Mouse (Mus musculus) MEL (cell line): ENCODE data around the gene Abat. TPM values are rescaled to one million over a fixed set of nuclear protein-coding genes. Genes with fewer than 3 reads are reported as not detected.

ENCODE experiments used
- DNase-seq: peaks from one replicate; pipeline ENCODE4 v3.0.0; 2011; ENCODE audit warnings: low read depth, low spot score
- H3K27ac ChIP-seq: 2 replicates; pipeline ENCODE4 v1.5.1; 2012; ENCODE audit warnings: low read depth, mild to moderate bottlenecking, control low read depth, low read length, moderate library complexity; ENCODE audit not compliant: control insufficient read depth
- H3K27me3 ChIP-seq, 2 experiments: fragments of 150-350 bp in 1 of 2; sonication (generic) in 1 of 2; 2 replicates each; pipeline ENCODE4 v1.6.1; 2012; ENCODE audit warnings: low read length in 2 of 2, mild to moderate bottlenecking in 2 of 2, improper control_type of control experiment in 1 of 2, moderate library complexity in 1 of 2; ENCODE audit not compliant: insufficient read depth in 2 of 2, control insufficient read depth in 1 of 2
- H3K36me3 ChIP-seq, 2 experiments: 2 replicates each; pipeline ENCODE4 v1.6.1; 2012 to 2014; ENCODE audit warnings: low read length in 2 of 2, improper control_type of control experiment in 1 of 2, inconsistent platforms in 1 of 2, mild to moderate bottlenecking in 1 of 2; ENCODE audit not compliant: insufficient read depth in 2 of 2, control insufficient read depth in 1 of 2
- H3K4me1 ChIP-seq, 2 experiments: fragments of 150-350 bp in 1 of 2; sonication (generic) in 1 of 2; 2 replicates each; pipeline ENCODE4 v1.6.1; 2012; ENCODE audit warnings: low read length in 2 of 2, improper control_type of control experiment in 1 of 2, mild to moderate bottlenecking in 1 of 2; ENCODE audit not compliant: insufficient read depth in 2 of 2, control insufficient read depth in 1 of 2
- H3K4me3 ChIP-seq, 2 experiments: fragments of 150-350 bp in 1 of 2; sonication (generic) in 1 of 2; 2 replicates each; pipeline ENCODE4 v1.5.1; 2012; ENCODE audit warnings: low read depth in 2 of 2, low read length in 2 of 2, mild to moderate bottlenecking in 2 of 2, moderate library complexity in 2 of 2, control low read depth in 1 of 2, improper control_type of control experiment in 1 of 2; ENCODE audit not compliant: control insufficient read depth in 1 of 2, insufficient read depth in 1 of 2
- H3K79me2 ChIP-seq: 2 replicates; pipeline ENCODE4 v1.6.1; 2012; ENCODE audit warnings: mild to moderate bottlenecking, low read length, moderate library complexity; ENCODE audit not compliant: control insufficient read depth, poor library complexity, insufficient read depth
- H3K9ac ChIP-seq: 2 replicates; pipeline ENCODE4 v1.6.1; 2012; ENCODE audit warnings: low read depth, mild to moderate bottlenecking, control low read depth, low read length, moderate library complexity; ENCODE audit not compliant: control insufficient read depth, poor library complexity, severe bottlenecking
- H3K9me3 ChIP-seq: fragments of 150-350 bp; sonication (generic); replicated peaks from 2 replicates; pipeline ENCODE4 v1.6.1; 2012; ENCODE audit warnings: mild to moderate bottlenecking, low read length, improper control_type of control experiment, moderate library complexity; ENCODE audit not compliant: insufficient read depth
- CHD1 ChIP-seq: IDR thresholded peaks from 2 replicates; pipeline ENCODE4 v1.6.1; 2012; ENCODE audit warnings: low read depth, mild to moderate bottlenecking, inconsistent platforms, low read length, improper control_type of control experiment
- CTCF ChIP-seq, 3 experiments: IDR thresholded peaks in 2 of 3; conservative IDR thresholded peaks in 1 of 3; 2 replicates each; pipeline ENCODE4 v1.5.1; 2011 to 2012; ENCODE audit warnings: low read length in 3 of 3, low read depth in 2 of 3, mild to moderate bottlenecking in 2 of 3, improper control_type of control experiment in 1 of 3, inconsistent platforms in 1 of 3, mixed read lengths in 1 of 3, moderate library complexity in 1 of 3; ENCODE audit not compliant: control insufficient read depth in 1 of 3, insufficient read depth in 1 of 3, poor library complexity in 1 of 3, severe bottlenecking in 1 of 3
- E2F4 ChIP-seq: IDR thresholded peaks from 2 replicates; pipeline ENCODE4 v1.6.1; 2011; ENCODE audit warnings: low read depth, low read length, improper control_type of control experiment, borderline replicate concordance
- ELF1 ChIP-seq: IDR thresholded peaks from 2 replicates; pipeline ENCODE4 v1.6.1; 2014; ENCODE audit warnings: low read depth, mild to moderate bottlenecking, inconsistent platforms, low read length, improper control_type of control experiment, moderate library complexity
- EP300 ChIP-seq, 2 experiments: IDR thresholded peaks; 2 replicates each; pipeline ENCODE4 v1.6.1; 2011; ENCODE audit warnings: improper control_type of control experiment in 2 of 2, low read length in 2 of 2, low read depth in 1 of 2, mild to moderate bottlenecking in 1 of 2
- ETS1 ChIP-seq: IDR thresholded peaks from 2 replicates; pipeline ENCODE4 v1.6.1; 2012; ENCODE audit warnings: low read depth, mild to moderate bottlenecking, inconsistent platforms, low read length, improper control_type of control experiment, moderate library complexity
- GABPA ChIP-seq: IDR thresholded peaks from 2 replicates; pipeline ENCODE4 v1.6.1; 2012; ENCODE audit warnings: low read depth, mild to moderate bottlenecking, inconsistent platforms, low read length, improper control_type of control experiment, moderate library complexity
- GATA1 ChIP-seq: IDR thresholded peaks from 2 replicates; pipeline ENCODE4 v1.6.1; 2011; ENCODE audit warnings: low read depth, low read length, improper control_type of control experiment
- HCFC1 ChIP-seq: IDR thresholded peaks from 2 replicates; pipeline ENCODE4 v1.6.1; 2012; ENCODE audit warnings: low read depth, mild to moderate bottlenecking, inconsistent platforms, low read length, improper control_type of control experiment, moderate library complexity
- JUND ChIP-seq: IDR thresholded peaks from 2 replicates; pipeline ENCODE4 v1.6.1; 2011; ENCODE audit warnings: low read depth, mild to moderate bottlenecking, improper control_type of control experiment, low read length
- MAFK ChIP-seq: IDR thresholded peaks from 2 replicates; pipeline ENCODE4 v1.6.1; 2011; ENCODE audit warnings: low read depth, mild to moderate bottlenecking, low read length, improper control_type of control experiment, borderline replicate concordance
- MAX ChIP-seq: IDR thresholded peaks from 2 replicates; pipeline ENCODE4 v1.6.1; 2011; ENCODE audit warnings: low read length, improper control_type of control experiment
- MEF2A ChIP-seq: IDR thresholded peaks from 2 replicates; pipeline ENCODE4 v1.6.1; 2014; ENCODE audit warnings: low read depth, mild to moderate bottlenecking, inconsistent platforms, low read length, improper control_type of control experiment; ENCODE audit not compliant: poor library complexity, insufficient replicate concordance, severe bottlenecking; ENCODE audit errors: extremely low read depth
- MYB ChIP-seq: IDR thresholded peaks from 2 replicates; pipeline ENCODE4 v1.6.1; 2011; ENCODE audit warnings: mild to moderate bottlenecking, low read depth, low read length, improper control_type of control experiment
- NELFE ChIP-seq: IDR thresholded peaks from 2 replicates; pipeline ENCODE4 v1.6.1; 2011; ENCODE audit warnings: low read depth, low read length, improper control_type of control experiment
- POLR2A ChIP-seq, 2 experiments: IDR thresholded peaks; 2 replicates each; pipeline ENCODE4 v1.6.1; 2011 to 2012; ENCODE audit warnings: low read length in 2 of 2, mild to moderate bottlenecking in 2 of 2, control low read depth in 1 of 2, improper control_type of control experiment in 1 of 2, low read depth in 1 of 2, moderate library complexity in 1 of 2; ENCODE audit not compliant: control insufficient read depth in 1 of 2, insufficient read depth in 1 of 2, poor library complexity in 1 of 2
- SMC3 ChIP-seq: IDR thresholded peaks from 2 replicates; pipeline ENCODE4 v1.6.1; 2011; ENCODE audit warnings: low read depth, low read length, improper control_type of control experiment
- UBTF ChIP-seq: IDR thresholded peaks from 2 replicates; pipeline ENCODE4 v1.6.1; 2012; ENCODE audit warnings: low read depth, mild to moderate bottlenecking, inconsistent platforms, low read length, improper control_type of control experiment, moderate library complexity, borderline replicate concordance; ENCODE audit not compliant: insufficient read depth
- USF1 ChIP-seq: IDR thresholded peaks from 2 replicates; pipeline ENCODE4 v1.6.1; 2014; ENCODE audit warnings: low read depth, mild to moderate bottlenecking, inconsistent platforms, low read length, improper control_type of control experiment, moderate library complexity
- ZMIZ1 ChIP-seq: IDR thresholded peaks from 2 replicates; pipeline ENCODE4 v1.6.1; 2012; ENCODE audit warnings: low read depth, mild to moderate bottlenecking, inconsistent platforms, low read length, improper control_type of control experiment, moderate library complexity
- ZNF384 ChIP-seq: IDR thresholded peaks from 2 replicates; pipeline ENCODE4 v1.6.1; 2012; ENCODE audit warnings: low read depth, mild to moderate bottlenecking, inconsistent platforms, low read length, improper control_type of control experiment
- polyA plus RNA-seq, 2 experiments: library from polyadenylated mRNA; stranded (reverse) in 1 of 2; unstranded in 1 of 2; fragments of >175 nt in 1 of 2; fragments of >200 nt in 1 of 2; gene quantifications; 2 replicates each; pipeline versions ENCODE4 v1.2.1 to v1.2.4; 2012; ENCODE audit warnings: low replicate concordance in 2 of 2, low read depth in 1 of 2; ENCODE audit not compliant: insufficient read length in 2 of 2, insufficient read depth in 1 of 2, missing spikeins in 1 of 2
- total RNA-seq: library from RNA; depleted of rRNA; stranded (reverse); fragments of 300-350 nt; gene quantifications from 2 replicates; pipeline ENCODE4 v1.2.3, GENCODE M21; 2012

Abat gene
- total and polyA plus RNA-seq, 3 experiments = 0.27 to 0.77 TPM; not detected in 1

DNA sequence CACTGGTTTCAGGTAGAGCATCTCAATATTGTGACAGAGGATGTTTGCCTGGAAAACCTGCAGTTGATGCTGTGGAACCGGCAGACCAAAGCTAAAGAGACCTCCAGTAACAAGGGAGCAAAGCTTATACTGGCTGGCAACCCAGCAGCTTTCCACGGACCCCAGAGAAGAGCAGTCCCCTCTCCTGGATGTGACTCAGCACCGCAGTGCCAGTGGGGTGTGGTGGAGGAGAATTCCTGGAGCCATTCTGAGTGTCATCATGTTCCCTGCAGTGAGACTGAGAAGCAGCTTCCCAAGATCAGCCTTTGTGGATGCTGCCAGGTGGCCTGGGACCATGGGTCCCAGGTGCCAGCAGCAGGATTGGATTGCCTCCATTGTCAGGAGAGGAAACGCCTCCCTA is 99.8 kb downstream of the Abat start:
- Histone ChIP-seq H3K27ac (peak overlapping the region; percentile 56), H3K9me3 (no peaks in the 10 kb centered on the region), H3K4me3 (no peak overlapping the region; a peak in 1 of 4 replicates), H3K79me2 (no peaks in the 10 kb centered on the region), H3K4me1 (peaks cover 6 to 33% of the 10 kb centered on the region in 2 experiments), H3K27me3 (no peaks in the 10 kb centered on the region), H3K9ac (no peak overlapping the region), H3K36me3 (peaks cover 0 to 22% of the 10 kb centered on the region in 2 experiments; a peak in 2 of 4 replicates)
- TF ChIP-seq ZMIZ1 (no peak), MEF2A (no peak), GABPA (no peak), ELF1 (no peak), CHD1 (no peak), SMC3 (no peak), CTCF (IDR thresholded peaks at IDR 0.05 in 2 of 3, conservative IDR thresholded peaks at IDR 0.05 in 1 of 3; ENCODE audit: control insufficient read depth in 1 of 3, insufficient read depth in 1 of 3, low read depth in 2 of 3, low read length in 3 of 3, poor library complexity in 1 of 3, severe bottlenecking in 1 of 3) (no peak), E2F4 (no peak), UBTF (no peak), EP300 (IDR thresholded peaks at IDR 0.05; ENCODE audit: low read depth in 1 of 2, low read length in 2 of 2) (no peak), MAX (no peak), MAFK (no peak), NELFE (no peak), ETS1 (no peak), USF1 (no peak)
- no peak for DNase-seq

- Histone ChIP-seq H3K79me2 (no peaks in the 10 kb centered on the region), H3K36me3 (peaks cover 0 to 22% of the 10 kb centered on the region in 2 experiments; a peak in 2 of 4 replicates), H3K27ac (peak overlapping the region; percentile 56), H3K4me1 (peaks cover 6 to 33% of the 10 kb centered on the region in 2 experiments), H3K9ac (no peak overlapping the region), H3K9me3 (no peaks in the 10 kb centered on the region), H3K27me3 (no peaks in the 10 kb centered on the region)
- TF ChIP-seq HCFC1 (no peak), GATA1 (peak; percentile 75), GABPA (no peak), ZNF384 (peak; percentile 88), SMC3 (no peak), EP300 (IDR thresholded peaks at IDR 0.05; ENCODE audit: low read depth in 1 of 2, low read length in 2 of 2) (peak in 1 of 2 experiments; percentile 19; a peak in 1 of 4 replicates), MYB (no peak), POLR2A (IDR thresholded peaks at IDR 0.05; ENCODE audit: control insufficient read depth in 1 of 2, insufficient read depth in 1 of 2, low read depth in 1 of 2, low read length in 2 of 2, poor library complexity in 1 of 2) (no peak), JUND (no peak)
- TF ChIP-seq, all 39 proteins: peak for 3
- peak; percentile 30 for DNase-seq
- no peak overlapping the region; a peak in 1 of 4 replicates for H3K4me3 ChIP-seq
Measured at GRCm38 (mm10) chr16:8613447-8613846, 100.2 kb downstream of the Abat start.
